Mouse (Mus musculus) cerebellum, adult 2 months (tissue): ENCODE data around the gene Bco2.

Experiments
- CTCF ChIP-seq: fragments of 200-500 bp; IDR thresholded peaks from 2 replicates; pipeline ENCODE4 v1.5.1; 2011; ENCODE audit warnings: low read depth, mild to moderate bottlenecking, control low read depth, low read length, moderate library complexity, borderline replicate concordance; ENCODE audit not compliant: insufficient read depth
- POLR2A ChIP-seq: fragments of 200-500 bp; IDR thresholded peaks from 2 replicates; pipeline ENCODE4 v1.6.1; 2011; ENCODE audit warnings: low read length, control low read depth, borderline replicate concordance; ENCODE audit not compliant: insufficient read depth

DNA sequence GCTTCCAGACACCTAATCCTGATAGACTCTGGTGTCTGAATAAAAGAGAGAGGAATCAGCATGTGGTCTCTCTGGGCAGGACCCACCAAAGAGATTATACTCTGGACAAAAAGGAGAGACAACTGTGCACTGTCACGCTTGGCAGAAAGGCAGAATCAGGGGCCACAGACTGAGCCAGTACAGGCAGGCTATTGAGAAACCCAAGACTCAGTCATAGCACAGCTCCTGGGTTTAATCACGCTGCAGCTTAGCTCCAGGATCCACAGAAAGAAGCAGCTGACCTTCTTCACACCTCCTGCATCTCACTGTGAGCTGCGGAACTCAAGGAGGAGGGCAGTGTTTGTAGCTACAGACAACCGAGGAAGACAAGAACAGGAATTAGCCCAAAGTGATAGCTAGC, 25.4 kb upstream of the Bco2 start:
- TF ChIP-seq CTCF (no peak), POLR2A (no peak)
